8 mouse cellular contexts compared by ENCODE assay signal in genomic region chr9:106884996-106885900, GRCm38 (mm10). TPM values are rescaled to one million over a fixed set of nuclear protein-coding genes. Genes with fewer than 3 reads are reported as not detected.
DNase-seq lines count a peak whose midpoint lies in the region; ATAC-seq and TF ChIP-seq lines count a peak whose summit lies in the region.

No protein-coding gene starts in this region.

- H3K9ac ChIP-seq in heart, embryonic 11.5 days (ENCODE audit: low read depth, low read length): peak overlapping the region; percentile 97
- peak overlapping the region; percentile 96 for H3K9ac ChIP-seq in intestine, embryonic 14.5 days (ENCODE audit: low read length)
- peak overlapping the region; percentile 94 for H3K9ac ChIP-seq in midbrain, postnatal 0 days (replicated peaks; ENCODE audit: low read length, poor library complexity, severe bottlenecking)

- peaks cover 28% of the 10 kb centered on the region for H3K36me3 ChIP-seq in heart, embryonic 11.5 days (ENCODE audit: control insufficient read depth, insufficient read depth, low read length)
- H3K36me3 ChIP-seq in E14TG2a.4 (ENCODE audit: insufficient read depth, low read length): peaks cover 83% of the 10 kb centered on the region
- H3K36me3 ChIP-seq in embryonic facial prominence, embryonic 10.5 days (replicated peaks): peaks cover 83% of the 10 kb centered on the region
- H3K36me3 ChIP-seq in intestine, embryonic 14.5 days (ENCODE audit: control insufficient read depth, insufficient read depth, low read length): peaks cover 66% of the 10 kb centered on the region
- H3K36me3 ChIP-seq in midbrain, postnatal 0 days (ENCODE audit: insufficient read depth, low read length): peaks cover 46% of the 10 kb centered on the region

- H3K9me3 ChIP-seq in heart, embryonic 11.5 days (replicated peaks; ENCODE audit: control insufficient read depth, low read length): no peaks in the 10 kb centered on the region
- no peaks in the 10 kb centered on the region for H3K9me3 ChIP-seq in E14TG2a.4 (ENCODE audit: low read length)
- H3K9me3 ChIP-seq in embryonic facial prominence, embryonic 10.5 days: no peaks in the 10 kb centered on the region
- H3K9me3 ChIP-seq in intestine, embryonic 14.5 days (ENCODE audit: control insufficient read depth, low read length): no peaks in the 10 kb centered on the region
- H3K9me3 ChIP-seq in midbrain, postnatal 0 days (ENCODE audit: low read length): no peaks in the 10 kb centered on the region

- TF ChIP-seq CTCF in E14TG2a.4 (conservative IDR thresholded peaks at IDR 0.05; ENCODE audit: low read length): no peak
- TF ChIP-seq CTCF in midbrain, postnatal 0 days (IDR thresholded peaks at IDR 0.05): no peak

- no peak for DNase-seq in heart, adult 9 months (ENCODE audit: low spot score in 2 of 2)
- DNase-seq in embryonic facial prominence, embryonic 10.5 days (ENCODE audit: low spot score): peak; percentile 51
- peak; percentile 67 for DNase-seq in intestine, embryonic 14.5 days (ENCODE audit: low spot score)
- DNase-seq in midbrain, postnatal 0 days (ENCODE audit: low spot score): no peak
- DNase-seq in right cerebral cortex, postnatal 10 days (ENCODE audit: low spot score in 2 of 2): no peak
- no peak for DNase-seq in right cerebral cortex, adult 18-20 months

- H3K4me1 ChIP-seq in heart, embryonic 11.5 days (ENCODE audit: control insufficient read depth, insufficient read depth, low read length): peaks cover 32% of the 10 kb centered on the region
- peaks cover 72% of the 10 kb centered on the region for H3K4me1 ChIP-seq in E14TG2a.4 (replicated peaks; ENCODE audit: low read depth, low read length)
- peaks cover 76% of the 10 kb centered on the region for H3K4me1 ChIP-seq in embryonic facial prominence, embryonic 10.5 days
- peaks cover 29% of the 10 kb centered on the region for H3K4me1 ChIP-seq in intestine, embryonic 14.5 days (replicated peaks; ENCODE audit: control insufficient read depth, insufficient read depth, low read length)
- H3K4me1 ChIP-seq in midbrain, postnatal 0 days (ENCODE audit: insufficient read depth, low read length): peaks cover 17% of the 10 kb centered on the region

- peak overlapping the region; percentile 94 for H3K4me3 ChIP-seq in heart, embryonic 11.5 days (ENCODE audit: low read depth, low read length)
- H3K4me3 ChIP-seq in E14TG2a.4 (replicated peaks; ENCODE audit: low read length): peak overlapping the region; percentile 88
- H3K4me3 ChIP-seq in embryonic facial prominence, embryonic 10.5 days: peak overlapping the region; percentile 94
- H3K4me3 ChIP-seq in intestine, embryonic 14.5 days (ENCODE audit: low read depth, low read length): peak overlapping the region; percentile 87
- H3K4me3 ChIP-seq in midbrain, postnatal 0 days (ENCODE audit: low read depth, low read length): peak overlapping the region; percentile 88

- WGBS in heart, embryonic 11.5 days (ENCODE audit: insufficient replicate concordance): 18% methylated on average over 44 of the region's 44 CpGs
- WGBS in embryonic facial prominence, embryonic 10.5 days: 30% methylated on average over 44 of the region's 44 CpGs
- WGBS in intestine, embryonic 14.5 days: 15% methylated on average over 44 of the region's 44 CpGs
- WGBS in midbrain, postnatal 0 days: 22% methylated on average over 44 of the region's 44 CpGs

- H3K27me3 ChIP-seq in heart, embryonic 11.5 days (ENCODE audit: control insufficient read depth, insufficient read depth, low read length): no peaks in the 10 kb centered on the region
- H3K27me3 ChIP-seq in E14TG2a.4 (ENCODE audit: insufficient read depth, low read length): peaks cover 14% of the 10 kb centered on the region
- H3K27me3 ChIP-seq in embryonic facial prominence, embryonic 10.5 days (replicated peaks; ENCODE audit: low read depth, poor library complexity, severe bottlenecking): no peaks in the 10 kb centered on the region
- no peaks in the 10 kb centered on the region for H3K27me3 ChIP-seq in intestine, embryonic 14.5 days (replicated peaks; ENCODE audit: control insufficient read depth, insufficient read depth, low read length)
- no peaks in the 10 kb centered on the region for H3K27me3 ChIP-seq in midbrain, postnatal 0 days (ENCODE audit: insufficient read depth, low read length)

- peak overlapping the region; percentile 94 for H3K4me2 ChIP-seq in heart, embryonic 11.5 days
- peak overlapping the region; percentile 98 for H3K4me2 ChIP-seq in intestine, embryonic 14.5 days (ENCODE audit: low read length)
- peak overlapping the region; percentile 97 for H3K4me2 ChIP-seq in midbrain, postnatal 0 days (ENCODE audit: low read depth, low read length, poor library complexity, severe bottlenecking)

- no peak overlapping the region for H3K27ac ChIP-seq in heart, embryonic 11.5 days (ENCODE audit: low read depth, low read length)
- H3K27ac ChIP-seq in embryonic facial prominence, embryonic 10.5 days (replicated peaks): peak overlapping the region; percentile 99
- no peak overlapping the region for H3K27ac ChIP-seq in intestine, embryonic 14.5 days (ENCODE audit: low read depth)
- peak overlapping the region; percentile 93; the same call in 1 of the 2 replicates for H3K27ac ChIP-seq in midbrain, postnatal 0 days (ENCODE audit: low read depth, low read length)

- no peak for ATAC-seq in heart, embryonic 11.5 days (replicated peaks; ENCODE audit: insufficient number of reproducible peaks, low FRiP score, low TSS enrichment)
- ATAC-seq in intestine, embryonic 14.5 days (replicated peaks; ENCODE audit: low FRiP score, low TSS enrichment, low read depth): no peak; the same call in 1 of the 2 replicates
- ATAC-seq in midbrain, postnatal 0 days (ENCODE audit: low FRiP score): no peak

RNA-seq across cellular contexts. Expression of gene Rbm15b, which starts 2.0 kb away (rescaled TPM):
- polyA plus RNA-seq in heart, embryonic 11.5 days (2014; fragmentation: Nextera tagmentation; extraction: Ambion mirVana): 8.1 and 8.7 TPM in 2 replicates
- 17.2 and 17.6 TPM in 2 replicates for polyA plus RNA-seq in embryonic facial prominence, embryonic 10.5 days (2016; fragmentation: Nextera tagmentation; extraction: Ambion mirVana)
- 14.8 and 16.1 TPM in 2 replicates for polyA plus RNA-seq in intestine, embryonic 14.5 days (2014; fragmentation: Nextera tagmentation; extraction: Ambion mirVana)
- 81.6 and 82.7 TPM in 2 replicates for total RNA-seq in midbrain, postnatal 0 days (2014; rRNA removed)
- 10.6 and 12.6 TPM in 2 replicates for polyA plus RNA-seq in midbrain, postnatal 0 days (2015; fragmentation: Nextera tagmentation; extraction: Ambion mirVana)

RNA-seq across cellular contexts. Expression of gene Manf, which starts 6.5 kb away (rescaled TPM):
- 296 and 316 TPM in 2 replicates for polyA plus RNA-seq in heart, embryonic 11.5 days (2014; fragmentation: Nextera tagmentation; extraction: Ambion mirVana)
- 254 and 277 TPM in 2 replicates for polyA plus RNA-seq in embryonic facial prominence, embryonic 10.5 days (2016; fragmentation: Nextera tagmentation; extraction: Ambion mirVana)
- polyA plus RNA-seq in intestine, embryonic 14.5 days (2014; fragmentation: Nextera tagmentation; extraction: Ambion mirVana): 214 and 260 TPM in 2 replicates
- total RNA-seq in midbrain, postnatal 0 days (2014; rRNA removed): 46.3 and 54.6 TPM in 2 replicates
- polyA plus RNA-seq in midbrain, postnatal 0 days (2015; fragmentation: Nextera tagmentation; extraction: Ambion mirVana): 112 and 115 TPM in 2 replicates

Comparison
In these comparisons a context has a peak if more than half of its experiments do, and no peak if none do; other contexts are left out.
1. H3K27ac ChIP-seq: peak in embryonic facial prominence, embryonic 10.5 days (single experiment) and midbrain, postnatal 0 days (single experiment); none in heart, embryonic 11.5 days (single experiment) and intestine, embryonic 14.5 days (single experiment).
2. DNase-seq: peak in embryonic facial prominence, embryonic 10.5 days (single experiment) and intestine, embryonic 14.5 days (single experiment); none in heart, adult 9 months (0 of 2), midbrain, postnatal 0 days (single experiment), right cerebral cortex, postnatal 10 days (0 of 2) and right cerebral cortex, adult 18-20 months (single experiment).
3. Peak in every context shown above with its lines, with median percentiles within 50 percentile points of each other: H3K4me2 ChIP-seq, H3K4me3 ChIP-seq and H3K9ac ChIP-seq.